Mouse (Mus musculus) induced T-regulatory cell, adult 2 months (primary cell): ENCODE results near the gene Gm11077.

ENCODE experiments used
- DNase-seq: peaks from one replicate; pipeline ENCODE4 v3.0.0-alpha.2; 2012; ENCODE audit warnings: low read depth

The Gm11077 gene

GRCm38 (mm10) chr6:140747591-140747990, 18.5 kb downstream of the Gm11077 start:
- no peak for DNase-seq

- DNase-seq = no peak
Measured at GRCm38 (mm10) chr6:140750371-140751080, 21.4 kb downstream of the Gm11077 start.

GRCm38 (mm10) chr6:140766365-140766764, 37.3 kb downstream of the Gm11077 start:
- peak; percentile 78 for DNase-seq

GRCm38 (mm10) chr6:140767237-140767636, 38.2 kb downstream of the Gm11077 start:
- peak; percentile 53 for DNase-seq

- DNase-seq = peak; percentile 15
Measured at GRCm38 (mm10) chr6:140768180-140768579, 39.1 kb downstream of the Gm11077 start.

GRCm38 (mm10) chr6:140768859-140769640, 40.0 kb downstream of the Gm11077 start:
- no peak for DNase-seq

GRCm38 (mm10) chr6:140776274-140776673, 47.2 kb downstream of the Gm11077 start:
- DNase-seq = no peak

GRCm38 (mm10) chr6:140782524-140782923, 53.4 kb downstream of the Gm11077 start:
- DNase-seq = no peak

GRCm38 (mm10) chr6:140786058-140786457, 57.0 kb downstream of the Gm11077 start:
- DNase-seq = no peak

- DNase-seq = peak; percentile 49
Measured at GRCm38 (mm10) chr6:140789850-140790249, 60.8 kb downstream of the Gm11077 start.

- no peak for DNase-seq
Measured at GRCm38 (mm10) chr6:140793676-140794262, 64.7 kb downstream of the Gm11077 start.

- no peak for DNase-seq
Measured at GRCm38 (mm10) chr6:140798841-140799240, 69.8 kb downstream of the Gm11077 start.

- no peak for DNase-seq
Measured at GRCm38 (mm10) chr6:140799435-140800040, 70.5 kb downstream of the Gm11077 start.

GRCm38 (mm10) chr6:140800587-140800986, 71.5 kb downstream of the Gm11077 start:
- no peak for DNase-seq
